Mouse (Mus musculus): ENCODE measurements around the gene Rhbdl1.

GRCm38 (mm10) chr17:25860832-25861703, 24.0 kb upstream of the Rhbdl1 start, which contains the start of gene Wdr90:
- TF ChIP-seq CEBPB (IDR thresholded peaks at IDR 0.05; ENCODE audit: insufficient read depth, poor library complexity, severe bottlenecking) (peak; percentile 56; the same call in 1 of the 2 replicates), POLR2A (IDR thresholded peaks at IDR 0.05; ENCODE audit: insufficient read length, low read depth) (peak; percentile 89), TCF3 (IDR thresholded peaks at IDR 0.05; ENCODE audit: insufficient read length, low read depth) (no peak), E2F4 (IDR thresholded peaks at IDR 0.05; ENCODE audit: insufficient read depth) (peak; percentile 86), USF1 (IDR thresholded peaks at IDR 0.05; ENCODE audit: low read depth) (no peak), MYOG (IDR thresholded peaks at IDR 0.05; ENCODE audit: control insufficient read depth in 1 of 3, insufficient read depth in 1 of 3, insufficient read length in 2 of 3, low read depth in 2 of 3) (peak in 2 of 3 experiments; percentile 43 to 52), MAX (IDR thresholded peaks at IDR 0.05; ENCODE audit: low read depth) (no peak), POLR2AphosphoS2 (IDR thresholded peaks at IDR 0.05; ENCODE audit: insufficient read length, low read depth) (peak; percentile 86), REST (IDR thresholded peaks at IDR 0.05; ENCODE audit: insufficient read depth, insufficient read length) (no peak), TCF12 (IDR thresholded peaks at IDR 0.05; ENCODE audit: insufficient read depth, poor library complexity, severe bottlenecking) (no peak), MYOD1 (IDR thresholded peaks at IDR 0.05; ENCODE audit: control insufficient read depth in 1 of 3, insufficient read length in 2 of 3, low read depth in 2 of 3) (peak in 2 of 3 experiments; percentile 52 to 59)
